ENCODE assay signal across 8 mouse cellular contexts in genomic region chr9:20973001-20973681, GRCm38 (mm10). TPM values are rescaled to one million over a fixed set of nuclear protein-coding genes. Genes with fewer than 3 reads are reported as not detected.
DNase-seq lines count a peak whose midpoint lies in the region; ATAC-seq and TF ChIP-seq lines count a peak whose summit lies in the region.

No protein-coding gene starts in this region.

- no peak overlapping the region for H3K9ac ChIP-seq in heart, embryonic 15.5 days
- no peak overlapping the region for H3K9ac ChIP-seq in hindbrain, embryonic 11.5 days (ENCODE audit: low read depth, low read length)
- no peak overlapping the region for H3K9ac ChIP-seq in liver, embryonic 11.5 days (ENCODE audit: low read depth, low read length)

- peak overlapping the region; percentile 13; the same call in 1 of the 2 replicates for H3K4me3 ChIP-seq in heart, embryonic 15.5 days
- H3K4me3 ChIP-seq in bone marrow macrophage, adult 2 months (ENCODE audit: insufficient read depth, low read length): peak overlapping the region; percentile 48
- no peak overlapping the region for H3K4me3 ChIP-seq in hindbrain, embryonic 11.5 days (ENCODE audit: low read depth, low read length)
- no peak overlapping the region for H3K4me3 ChIP-seq in liver, embryonic 11.5 days (ENCODE audit: low read depth, low read length)

- intact Hi-C loops in heart, postnatal 10 days (cut with DNase I): no loop called here

- WGBS in heart, embryonic 15.5 days: 77% methylated on average over 4 of the region's 4 CpGs
- WGBS in hindbrain, embryonic 11.5 days: 82% methylated on average over 4 of the region's 4 CpGs
- 86% methylated on average over 4 of the region's 4 CpGs for WGBS in liver, embryonic 11.5 days

- ATAC-seq in heart, embryonic 15.5 days (replicated peaks; ENCODE audit: insufficient number of reproducible peaks, insufficient read depth, low FRiP score, low read depth): no peak
- ATAC-seq in hindbrain, embryonic 11.5 days (ENCODE audit: low FRiP score): no peak
- no peak for ATAC-seq in liver, embryonic 11.5 days (replicated peaks; ENCODE audit: low FRiP score)
- ATAC-seq in cerebellum, adult (ENCODE audit: insufficient number of reproducible peaks, low FRiP score, low TSS enrichment): no peak

- H3K9me3 ChIP-seq in heart, embryonic 15.5 days (replicated peaks): no peaks in the 10 kb centered on the region
- H3K9me3 ChIP-seq in hindbrain, embryonic 11.5 days (ENCODE audit: control insufficient read depth, low read length): no peaks in the 10 kb centered on the region
- no peaks in the 10 kb centered on the region for H3K9me3 ChIP-seq in liver, embryonic 11.5 days (ENCODE audit: control insufficient read depth, low read length)

- H3K27me3 ChIP-seq in heart, embryonic 15.5 days: no peaks in the 10 kb centered on the region
- H3K27me3 ChIP-seq in hindbrain, embryonic 11.5 days (ENCODE audit: control insufficient read depth, insufficient read depth, low read length): no peaks in the 10 kb centered on the region
- no peaks in the 10 kb centered on the region for H3K27me3 ChIP-seq in liver, embryonic 11.5 days (replicated peaks; ENCODE audit: control insufficient read depth, insufficient read depth, low read length)

- DNase-seq in heart, postnatal 10 days: no peak
- no peak for DNase-seq in hindbrain, embryonic 11.5 days (ENCODE audit: low spot score)
- no peak for DNase-seq in liver, embryonic 11.5 days (ENCODE audit: low spot score)
- no peak for DNase-seq in ovary, adult 18-20 months (ENCODE audit: low spot score)
- no peak for DNase-seq in cerebellum, adult 9-10 months

- peak overlapping the region; percentile 71 for H3K27ac ChIP-seq in heart, embryonic 15.5 days
- peak overlapping the region; percentile 66 for H3K27ac ChIP-seq in bone marrow macrophage, adult 2 months (ENCODE audit: insufficient read depth, low read depth, low read length)
- H3K27ac ChIP-seq in hindbrain, embryonic 11.5 days (ENCODE audit: low read depth, low read length): peak overlapping the region; percentile 6; the same call in 1 of the 2 replicates
- H3K27ac ChIP-seq in liver, embryonic 11.5 days (ENCODE audit: low read depth, low read length): no peak overlapping the region

- peaks cover 11% of the 10 kb centered on the region for H3K36me3 ChIP-seq in heart, embryonic 15.5 days
- H3K36me3 ChIP-seq in hindbrain, embryonic 11.5 days (ENCODE audit: control insufficient read depth, insufficient read depth, low read length): no peaks in the 10 kb centered on the region
- peaks cover 2% of the 10 kb centered on the region; the same call in 1 of the 2 replicates for H3K36me3 ChIP-seq in liver, embryonic 11.5 days (ENCODE audit: control insufficient read depth, insufficient read depth, low read length)

- H3K4me1 ChIP-seq in heart, embryonic 15.5 days (replicated peaks): peaks cover 52% of the 10 kb centered on the region
- peaks cover 40% of the 10 kb centered on the region for H3K4me1 ChIP-seq in bone marrow macrophage, adult 2 months (ENCODE audit: control insufficient read depth, insufficient read depth, low read length)
- peaks cover 2% of the 10 kb centered on the region for H3K4me1 ChIP-seq in hindbrain, embryonic 11.5 days (replicated peaks; ENCODE audit: control insufficient read depth, insufficient read depth, low read length)
- H3K4me1 ChIP-seq in liver, embryonic 11.5 days (replicated peaks; ENCODE audit: control insufficient read depth, insufficient read depth, low read length): peaks cover 26% of the 10 kb centered on the region

- peak overlapping the region; percentile 92 for H3K4me2 ChIP-seq in heart, embryonic 15.5 days
- H3K4me2 ChIP-seq in hindbrain, embryonic 11.5 days (replicated peaks; ENCODE audit: low read depth, low read length): no peak overlapping the region
- peak overlapping the region; percentile 15; the same call in 1 of the 2 replicates for H3K4me2 ChIP-seq in liver, embryonic 11.5 days

- no peak for TF ChIP-seq POLR2A in bone marrow macrophage, adult 2 months (IDR thresholded peaks at IDR 0.05; ENCODE audit: borderline replicate concordance, low read depth, low read length)

- TF ChIP-seq CTCF in bone marrow macrophage, adult 2 months (IDR thresholded peaks at IDR 0.05; ENCODE audit: low read depth, low read length): no peak

RNA-seq across cellular contexts. Expression of gene S1pr2, which starts 3.4 kb away (rescaled TPM):
- polyA plus RNA-seq in heart, embryonic 15.5 days (2015; fragmentation: Nextera tagmentation; extraction: Ambion mirVana): 16.9 and 26.6 TPM in 2 replicates
- 10 to 100 TPM; 10.2 to 11.0 TPM for total RNA-seq in heart, postnatal 10 days (2021)
- polyA plus RNA-seq in bone marrow macrophage, adult 2 months (2012; ENCODE audit: insufficient read depth, insufficient read length, missing spikeins): 46.5 and 48.2 TPM in 2 replicates
- polyA plus RNA-seq in hindbrain, embryonic 11.5 days (2014; fragmentation: Nextera tagmentation; extraction: Ambion mirVana): 23.4 TPM in 2 replicates
- polyA plus RNA-seq in liver, embryonic 11.5 days (2014; fragmentation: Nextera tagmentation; extraction: Ambion mirVana): 15.2 and 16.8 TPM in 2 replicates

RNA-seq across cellular contexts. Expression of gene Dnmt1, which starts 13.5 kb away (rescaled TPM):
- 41.7 and 61.2 TPM in 2 replicates for polyA plus RNA-seq in heart, embryonic 15.5 days (2015; fragmentation: Nextera tagmentation; extraction: Ambion mirVana)
- total RNA-seq in heart, postnatal 10 days (2021): 10 to 100 TPM; 28.9 to 30.6 TPM
- 53.0 and 54.5 TPM in 2 replicates for polyA plus RNA-seq in bone marrow macrophage, adult 2 months (2012; ENCODE audit: insufficient read depth, insufficient read length, missing spikeins)
- polyA plus RNA-seq in hindbrain, embryonic 11.5 days (2014; fragmentation: Nextera tagmentation; extraction: Ambion mirVana): 65.6 and 82.9 TPM in 2 replicates
- polyA plus RNA-seq in liver, embryonic 11.5 days (2014; fragmentation: Nextera tagmentation; extraction: Ambion mirVana): 85.1 and 87.5 TPM in 2 replicates

RNA-seq across cellular contexts. Expression of gene Mrpl4, which starts 29.4 kb away (rescaled TPM):
- polyA plus RNA-seq in heart, embryonic 15.5 days (2015; fragmentation: Nextera tagmentation; extraction: Ambion mirVana): 136 and 147 TPM in 2 replicates
- total RNA-seq in heart, postnatal 10 days (2021): 100 to 1,000 TPM; 103 to 104 TPM
- 52.7 and 61.3 TPM in 2 replicates for polyA plus RNA-seq in bone marrow macrophage, adult 2 months (2012; ENCODE audit: insufficient read depth, insufficient read length, missing spikeins)
- 120 and 132 TPM in 2 replicates for polyA plus RNA-seq in hindbrain, embryonic 11.5 days (2014; fragmentation: Nextera tagmentation; extraction: Ambion mirVana)
- 138 and 145 TPM in 2 replicates for polyA plus RNA-seq in liver, embryonic 11.5 days (2014; fragmentation: Nextera tagmentation; extraction: Ambion mirVana)

RNA-seq across cellular contexts. Expression of gene Icam1, which starts 42.6 kb away (rescaled TPM):
- polyA plus RNA-seq in heart, embryonic 15.5 days (2015; fragmentation: Nextera tagmentation; extraction: Ambion mirVana): 13.2 and 24.9 TPM in 2 replicates
- 1 to 10 TPM; 8.9 to 9.5 TPM for total RNA-seq in heart, postnatal 10 days (2021)
- 67.4 and 79.0 TPM in 2 replicates for polyA plus RNA-seq in bone marrow macrophage, adult 2 months (2012; ENCODE audit: insufficient read depth, insufficient read length, missing spikeins)
- 4.3 and 4.5 TPM in 2 replicates for polyA plus RNA-seq in hindbrain, embryonic 11.5 days (2014; fragmentation: Nextera tagmentation; extraction: Ambion mirVana)
- 12.2 and 13.0 TPM in 2 replicates for polyA plus RNA-seq in liver, embryonic 11.5 days (2014; fragmentation: Nextera tagmentation; extraction: Ambion mirVana)

RNA-seq across cellular contexts. Expression of gene Icam4, which starts 56.0 kb away (rescaled TPM):
- polyA plus RNA-seq in heart, embryonic 15.5 days (2015; fragmentation: Nextera tagmentation; extraction: Ambion mirVana): 1.9 and 2.8 TPM in 2 replicates
- under 1 TPM; 0.53 to 0.79 TPM for total RNA-seq in heart, postnatal 10 days (2021)
- polyA plus RNA-seq in bone marrow macrophage, adult 2 months (2012; ENCODE audit: insufficient read depth, insufficient read length, missing spikeins): not detected in 2 replicates
- 5.4 and 5.7 TPM in 2 replicates for polyA plus RNA-seq in hindbrain, embryonic 11.5 days (2014; fragmentation: Nextera tagmentation; extraction: Ambion mirVana)
- 146 and 147 TPM in 2 replicates for polyA plus RNA-seq in liver, embryonic 11.5 days (2014; fragmentation: Nextera tagmentation; extraction: Ambion mirVana)

Comparison
In these comparisons a context has a peak if more than half of its experiments do, and no peak if none do; other contexts are left out.
1. H3K4me3 ChIP-seq: peak in heart, embryonic 15.5 days (single experiment) and bone marrow macrophage, adult 2 months (single experiment); none in hindbrain, embryonic 11.5 days (single experiment) and liver, embryonic 11.5 days (single experiment).